Mouse (Mus musculus): Measurements from ENCODE around the gene Sgce. TPM values are rescaled to one million over a fixed set of nuclear protein-coding genes. Genes with fewer than 3 reads are reported as not detected.

Sgce gene
- total RNA-seq, 1 experiment: 19.1 TPM

DNA sequence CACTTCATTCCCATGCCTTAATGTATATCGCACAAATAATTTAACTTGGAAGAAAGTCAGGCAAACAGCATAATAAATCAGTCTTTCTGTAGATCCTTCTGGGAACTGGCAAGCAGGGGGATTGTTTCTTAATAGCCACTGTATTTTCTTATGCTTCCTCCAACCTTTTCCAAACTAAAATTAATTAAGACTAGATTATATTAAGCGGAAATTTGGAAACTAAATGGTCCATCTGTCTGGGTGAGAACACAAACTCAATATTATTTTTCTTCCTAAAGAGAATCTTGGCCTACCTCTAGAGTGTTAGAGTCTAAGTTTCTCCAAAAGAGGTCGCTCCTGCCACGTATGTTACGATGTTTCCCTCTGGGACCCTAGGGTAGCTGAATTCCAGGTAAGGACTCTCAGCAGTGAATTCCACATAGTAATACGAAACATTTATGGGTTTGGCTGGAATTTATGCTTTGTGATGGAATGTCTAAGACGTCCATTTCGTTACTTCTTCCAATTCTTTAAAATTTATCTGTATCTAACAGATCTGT is 94.3 kb downstream of the Sgce start:
- in situ Hi-C loops (cut with MboI; ENCODE audit: low sequenced_read_pairs in 2 of 2, unreplicated experiment in 2 of 2): loop anchor here (5.0 to 25.0 kb wide), 3 partner anchors 730 to 935 kb away; partner anchors contain the start of gene Asb4 (in 2 of the 2)
- H3K27ac ChIP-seq (ENCODE audit: insufficient read depth, low read depth, low read length, poor library complexity, severe bottlenecking): no peak overlapping the region
- no peaks in the 10 kb centered on the region for H3K9me3 ChIP-seq (ENCODE audit: control insufficient read depth, insufficient read depth, low read depth, low read length)
- peak overlapping the region in 1 of 2 experiments; percentile 24; a peak in 1 of 4 replicates for H3K4me3 ChIP-seq (ENCODE audit: insufficient read depth in 1 of 2, low read depth in 1 of 2, low read length in 2 of 2, poor library complexity in 1 of 2, severe bottlenecking in 1 of 2)
- peaks cover 0 to 1% of the 10 kb centered on the region in 2 experiments; a peak in 1 of 4 replicates for H3K4me1 ChIP-seq (ENCODE audit: control insufficient read depth in 2 of 2, insufficient read depth in 2 of 2, low read length in 2 of 2, poor library complexity in 1 of 2)
- TF ChIP-seq MAFK (IDR thresholded peaks at IDR 0.05; ENCODE audit: insufficient read depth, low read depth, low read length) (no peak), ZC3H11A (IDR thresholded peaks at IDR 0.05; ENCODE audit: borderline replicate concordance, low read depth, low read length) (peak; percentile 90)
- no peaks in the 10 kb centered on the region for H3K36me3 ChIP-seq (ENCODE audit: control insufficient read depth, insufficient read depth, low read length, poor library complexity, severe bottlenecking)
- DNase-seq (ENCODE audit: low read depth, low spot score): peak; percentile 61
- no peak overlapping the region for H3K9ac ChIP-seq (ENCODE audit: insufficient read depth, low read depth, low read length, poor library complexity, severe bottlenecking)

DNA sequence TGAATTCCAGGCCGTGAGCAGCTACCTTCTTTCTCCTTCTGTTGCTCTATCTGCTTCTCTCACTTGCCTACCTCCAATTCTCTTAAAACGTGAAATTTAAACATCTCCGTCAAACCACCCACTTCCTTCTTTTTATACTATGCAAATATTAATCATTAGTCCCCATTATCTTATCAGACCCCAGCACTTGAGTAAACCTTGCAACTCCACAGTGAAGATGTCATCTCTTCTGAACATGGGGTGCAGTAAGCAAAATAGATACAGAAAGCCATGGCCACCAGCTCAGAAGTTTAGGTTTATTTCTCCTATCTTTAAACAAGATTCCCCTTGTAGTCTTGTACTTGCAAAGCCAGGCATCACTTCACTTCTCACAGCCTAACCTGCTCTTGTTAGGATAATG is 99.7 kb downstream of the Sgce start:
- in situ Hi-C loops (cut with MboI; ENCODE audit: low sequenced_read_pairs in 2 of 2, unreplicated experiment in 2 of 2): no loop called here
- H3K4me3 ChIP-seq (ENCODE audit: insufficient read depth in 1 of 2, low read depth in 1 of 2, low read length in 2 of 2, poor library complexity in 1 of 2, severe bottlenecking in 1 of 2): no peak overlapping the region
- H3K27ac ChIP-seq (ENCODE audit: insufficient read depth, low read depth, low read length, poor library complexity, severe bottlenecking): no peak overlapping the region
- TF ChIP-seq HCFC1 (IDR thresholded peaks at IDR 0.05; ENCODE audit: borderline replicate concordance, insufficient read depth, low read length): no peak
- TF ChIP-seq CHD2 (IDR thresholded peaks at IDR 0.05; ENCODE audit: low read depth, low read length): no peak
- no peak for TF ChIP-seq ZNF384 (IDR thresholded peaks at IDR 0.05; ENCODE audit: low read depth, low read length)
- no peak for TF ChIP-seq ZC3H11A (IDR thresholded peaks at IDR 0.05; ENCODE audit: borderline replicate concordance, low read depth, low read length)
- no peak for TF ChIP-seq MAFK (IDR thresholded peaks at IDR 0.05; ENCODE audit: insufficient read depth, low read depth, low read length)
- no peaks in the 10 kb centered on the region for H3K9me3 ChIP-seq (ENCODE audit: control insufficient read depth, insufficient read depth, low read depth, low read length)
- H3K9ac ChIP-seq (ENCODE audit: insufficient read depth, low read depth, low read length, poor library complexity, severe bottlenecking): no peak overlapping the region
- H3K4me1 ChIP-seq (ENCODE audit: control insufficient read depth in 2 of 2, insufficient read depth in 2 of 2, low read length in 2 of 2, poor library complexity in 1 of 2): no peaks in the 10 kb centered on the region
- DNase-seq (ENCODE audit: low read depth, low spot score): no peak
- no peaks in the 10 kb centered on the region for H3K36me3 ChIP-seq (ENCODE audit: control insufficient read depth, insufficient read depth, low read length, poor library complexity, severe bottlenecking)

DNA sequence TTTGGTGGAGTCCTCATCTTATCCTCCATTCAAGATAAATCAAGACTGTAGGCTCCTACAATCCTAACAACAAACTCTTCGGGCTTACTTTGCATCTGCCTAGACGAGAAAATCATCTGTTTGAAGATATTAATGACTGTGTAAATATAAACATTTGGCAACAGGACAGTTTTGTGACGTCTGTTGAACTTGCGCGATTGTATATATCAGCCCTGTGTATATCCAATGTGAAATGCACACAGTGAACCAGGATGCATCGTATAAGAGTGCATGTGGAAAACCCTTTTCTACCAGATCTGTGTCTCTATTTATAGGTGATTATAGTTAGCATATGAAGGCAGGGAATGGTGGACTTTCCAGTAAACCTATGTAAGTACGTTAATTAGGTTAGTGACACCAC is 104.9 kb downstream of the Sgce start:
- no peaks in the 10 kb centered on the region for H3K9me3 ChIP-seq (ENCODE audit: control insufficient read depth, insufficient read depth, low read depth, low read length)
- no peaks in the 10 kb centered on the region for H3K4me1 ChIP-seq (ENCODE audit: control insufficient read depth in 2 of 2, insufficient read depth in 2 of 2, low read length in 2 of 2, poor library complexity in 1 of 2)
- no peak overlapping the region for H3K27ac ChIP-seq (ENCODE audit: insufficient read depth, low read depth, low read length, poor library complexity, severe bottlenecking)
- in situ Hi-C loops (cut with MboI; ENCODE audit: low sequenced_read_pairs in 2 of 2, unreplicated experiment in 2 of 2): no loop called here
- no peak for DNase-seq (ENCODE audit: low read depth, low spot score)
- TF ChIP-seq CHD2 (IDR thresholded peaks at IDR 0.05; ENCODE audit: low read depth, low read length) (no peak), ZNF384 (IDR thresholded peaks at IDR 0.05; ENCODE audit: low read depth, low read length) (no peak), ZC3H11A (IDR thresholded peaks at IDR 0.05; ENCODE audit: borderline replicate concordance, low read depth, low read length) (no peak), MAFK (IDR thresholded peaks at IDR 0.05; ENCODE audit: insufficient read depth, low read depth, low read length) (no peak)
- H3K36me3 ChIP-seq (ENCODE audit: control insufficient read depth, insufficient read depth, low read length, poor library complexity, severe bottlenecking): no peaks in the 10 kb centered on the region
- no peak overlapping the region for H3K4me3 ChIP-seq (ENCODE audit: insufficient read depth in 1 of 2, low read depth in 1 of 2, low read length in 2 of 2, poor library complexity in 1 of 2, severe bottlenecking in 1 of 2)
- no peak overlapping the region for H3K9ac ChIP-seq (ENCODE audit: insufficient read depth, low read depth, low read length, poor library complexity, severe bottlenecking)

DNA sequence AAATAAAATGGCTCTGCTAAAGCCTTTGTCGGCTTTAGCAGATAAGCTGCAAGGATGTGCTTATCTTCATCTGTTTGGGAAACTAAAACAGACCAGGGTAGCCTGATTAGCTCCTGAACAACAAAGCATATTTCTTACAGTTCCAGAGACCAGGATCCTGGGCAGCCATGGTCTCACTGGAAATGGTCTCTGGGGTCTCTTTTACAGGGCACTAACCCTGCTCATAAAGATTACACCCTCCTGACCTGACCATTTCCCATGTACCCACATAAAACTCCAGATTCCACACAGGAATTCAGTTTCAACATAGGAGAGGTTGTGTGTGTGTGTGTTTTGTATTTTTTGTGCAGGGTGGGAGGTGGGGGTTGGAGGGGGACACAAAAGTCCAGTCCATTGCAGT is 112.2 kb downstream of the Sgce start:
- TF ChIP-seq CHD2 (IDR thresholded peaks at IDR 0.05; ENCODE audit: low read depth, low read length): no peak
- TF ChIP-seq ZNF384 (IDR thresholded peaks at IDR 0.05; ENCODE audit: low read depth, low read length): no peak
- no peak for TF ChIP-seq ZC3H11A (IDR thresholded peaks at IDR 0.05; ENCODE audit: borderline replicate concordance, low read depth, low read length)
- no peak for TF ChIP-seq HCFC1 (IDR thresholded peaks at IDR 0.05; ENCODE audit: borderline replicate concordance, insufficient read depth, low read length)
- no peak for TF ChIP-seq MAFK (IDR thresholded peaks at IDR 0.05; ENCODE audit: insufficient read depth, low read depth, low read length)
- Histone ChIP-seq H3K9ac (ENCODE audit: insufficient read depth, low read depth, low read length, poor library complexity, severe bottlenecking) (no peak overlapping the region), H3K36me3 (ENCODE audit: control insufficient read depth, insufficient read depth, low read length, poor library complexity, severe bottlenecking) (no peaks in the 10 kb centered on the region), H3K4me3 (ENCODE audit: insufficient read depth in 1 of 2, low read depth in 1 of 2, low read length in 2 of 2, poor library complexity in 1 of 2, severe bottlenecking in 1 of 2) (no peak overlapping the region), H3K9me3 (ENCODE audit: control insufficient read depth, insufficient read depth, low read depth, low read length) (no peaks in the 10 kb centered on the region), H3K4me1 (ENCODE audit: control insufficient read depth in 2 of 2, insufficient read depth in 2 of 2, low read length in 2 of 2, poor library complexity in 1 of 2) (no peaks in the 10 kb centered on the region), H3K27ac (ENCODE audit: insufficient read depth, low read depth, low read length, poor library complexity, severe bottlenecking) (no peak overlapping the region)
- no peak for DNase-seq (ENCODE audit: low read depth, low spot score)
- in situ Hi-C loops (cut with MboI; ENCODE audit: low sequenced_read_pairs in 2 of 2, unreplicated experiment in 2 of 2): no loop called here

DNA sequence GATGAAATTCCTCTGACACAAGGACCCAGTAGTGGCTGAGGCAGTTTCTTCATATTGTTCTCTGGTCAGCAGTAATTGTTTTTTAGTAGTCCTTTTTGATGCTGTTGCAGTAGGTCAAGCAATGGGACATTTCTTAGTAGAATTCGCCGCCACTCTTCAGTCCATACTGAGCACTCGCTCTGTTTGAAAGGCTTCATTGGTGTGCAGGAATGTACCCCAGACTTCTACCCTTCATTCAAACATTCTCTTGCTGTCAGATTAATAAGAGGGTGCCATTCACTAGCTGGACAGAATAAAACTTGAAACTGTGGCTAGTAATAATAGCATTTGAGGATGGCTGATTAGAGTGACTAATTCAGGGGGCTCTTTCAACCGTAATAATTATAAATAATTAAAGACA is 113.8 kb downstream of the Sgce start:
- H3K9me3 ChIP-seq (ENCODE audit: control insufficient read depth, insufficient read depth, low read depth, low read length): no peaks in the 10 kb centered on the region
- in situ Hi-C loops (cut with MboI; ENCODE audit: low sequenced_read_pairs in 2 of 2, unreplicated experiment in 2 of 2): no loop called here
- H3K4me3 ChIP-seq (ENCODE audit: insufficient read depth in 1 of 2, low read depth in 1 of 2, low read length in 2 of 2, poor library complexity in 1 of 2, severe bottlenecking in 1 of 2): no peak overlapping the region
- no peak overlapping the region for H3K27ac ChIP-seq (ENCODE audit: insufficient read depth, low read depth, low read length, poor library complexity, severe bottlenecking)
- DNase-seq (ENCODE audit: low read depth, low spot score): no peak
- H3K36me3 ChIP-seq (ENCODE audit: control insufficient read depth, insufficient read depth, low read length, poor library complexity, severe bottlenecking): no peaks in the 10 kb centered on the region
- no peak overlapping the region for H3K9ac ChIP-seq (ENCODE audit: insufficient read depth, low read depth, low read length, poor library complexity, severe bottlenecking)
- H3K4me1 ChIP-seq (ENCODE audit: control insufficient read depth in 2 of 2, insufficient read depth in 2 of 2, low read length in 2 of 2, poor library complexity in 1 of 2): no peaks in the 10 kb centered on the region
- TF ChIP-seq ZNF384 (IDR thresholded peaks at IDR 0.05; ENCODE audit: low read depth, low read length) (no peak), MAFK (IDR thresholded peaks at IDR 0.05; ENCODE audit: insufficient read depth, low read depth, low read length) (no peak), CHD2 (IDR thresholded peaks at IDR 0.05; ENCODE audit: low read depth, low read length) (no peak), ZC3H11A (IDR thresholded peaks at IDR 0.05; ENCODE audit: borderline replicate concordance, low read depth, low read length) (no peak), HCFC1 (IDR thresholded peaks at IDR 0.05; ENCODE audit: borderline replicate concordance, insufficient read depth, low read length) (no peak)
